Mouse (Mus musculus): ENCODE results near the gene Napsa.

DNA sequence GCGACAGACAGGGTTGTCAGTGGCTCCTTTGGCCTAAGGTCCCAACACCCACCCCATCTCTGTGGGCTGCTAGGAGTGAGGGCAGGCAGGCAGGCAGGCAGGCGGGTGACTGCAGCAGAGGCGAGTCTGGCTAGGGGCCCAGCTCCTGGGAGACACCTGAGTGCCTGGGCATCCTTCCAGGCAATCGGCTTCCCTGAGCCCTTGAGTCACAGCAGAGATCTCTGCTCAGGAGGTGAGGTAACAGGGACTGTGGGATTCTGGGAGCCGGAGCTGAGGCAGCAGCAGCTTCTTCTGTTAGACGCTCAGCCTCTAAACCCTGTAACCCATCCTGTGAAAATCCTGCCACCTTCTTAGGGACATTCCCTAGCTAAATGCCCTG lies 35.6 kb upstream of the Napsa start:
- TF ChIP-seq CTCF (IDR thresholded peaks at IDR 0.05) (no peak), EP300 (IDR thresholded peaks at IDR 0.05) (no peak)

All from lung, postnatal 0 days (tissue).